Mouse (Mus musculus): ENCODE measurements around the gene Rpl26. TPM values are rescaled to one million over a fixed set of nuclear protein-coding genes. Genes with fewer than 3 reads are reported as not detected.

The Rpl26 gene
- 100 to 1,000 TPM; 894 to 903 TPM for total RNA-seq (2021)
- long read RNA-seq, experiment 1, transcript Rpl26-201 (4 exons, 526 nt): major isoform, 125 of 141 reads
- long read RNA-seq, experiment 1, partial matches to known transcripts: 7 of 141 reads
- long read RNA-seq, experiment 1, other reads (novel, unspliced or antisense): 6 of 141 reads
- long read RNA-seq, experiment 2, transcript Rpl26-201 (4 exons, 526 nt): major isoform, 143 of 159 reads
- long read RNA-seq, experiment 2, partial matches to known transcripts: 6 of 159 reads
- long read RNA-seq, experiment 2, other reads (novel, unspliced or antisense): 9 of 159 reads

DNA sequence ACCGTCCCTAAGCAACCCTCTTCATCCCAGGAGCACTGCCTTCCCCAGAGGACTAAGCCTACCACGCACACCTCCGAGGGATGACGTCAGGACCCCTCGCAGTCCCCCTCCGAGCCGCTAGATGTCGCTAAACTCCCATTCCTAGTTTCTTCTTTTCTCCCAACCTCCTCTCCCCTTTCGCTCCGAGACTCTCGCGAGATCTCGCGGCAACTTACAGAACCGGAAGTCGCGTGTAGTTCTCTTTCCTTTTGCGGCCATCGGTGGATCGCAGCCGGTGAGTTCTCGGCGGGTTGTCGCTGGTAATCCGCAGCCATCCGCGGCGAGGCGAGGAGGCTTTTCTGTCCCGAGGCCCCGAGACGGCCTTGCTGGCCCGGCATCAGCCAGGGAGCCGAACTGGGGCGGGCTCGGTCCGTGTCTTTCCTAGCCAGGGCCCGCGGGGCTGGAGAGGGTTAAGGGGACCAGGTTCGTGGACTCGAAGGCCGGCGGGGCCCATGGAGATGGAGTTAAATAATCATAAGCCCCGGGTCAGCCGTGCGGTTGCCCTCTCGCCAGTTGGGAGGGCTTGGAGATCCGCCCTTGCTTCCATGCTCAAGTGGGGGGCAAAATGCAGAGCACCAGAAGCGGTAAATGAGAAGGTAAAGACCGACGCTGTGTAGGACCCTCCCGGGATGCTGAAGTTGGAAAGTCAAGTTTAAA is at the start of gene Rpl26:
Gene Rpl26 (plus strand): TSS at position 233 of the 696 bp plus-strand sequence.
- peak; percentile 99 for DNase-seq (ENCODE audit: low spot score in 2 of 2)

DNA sequence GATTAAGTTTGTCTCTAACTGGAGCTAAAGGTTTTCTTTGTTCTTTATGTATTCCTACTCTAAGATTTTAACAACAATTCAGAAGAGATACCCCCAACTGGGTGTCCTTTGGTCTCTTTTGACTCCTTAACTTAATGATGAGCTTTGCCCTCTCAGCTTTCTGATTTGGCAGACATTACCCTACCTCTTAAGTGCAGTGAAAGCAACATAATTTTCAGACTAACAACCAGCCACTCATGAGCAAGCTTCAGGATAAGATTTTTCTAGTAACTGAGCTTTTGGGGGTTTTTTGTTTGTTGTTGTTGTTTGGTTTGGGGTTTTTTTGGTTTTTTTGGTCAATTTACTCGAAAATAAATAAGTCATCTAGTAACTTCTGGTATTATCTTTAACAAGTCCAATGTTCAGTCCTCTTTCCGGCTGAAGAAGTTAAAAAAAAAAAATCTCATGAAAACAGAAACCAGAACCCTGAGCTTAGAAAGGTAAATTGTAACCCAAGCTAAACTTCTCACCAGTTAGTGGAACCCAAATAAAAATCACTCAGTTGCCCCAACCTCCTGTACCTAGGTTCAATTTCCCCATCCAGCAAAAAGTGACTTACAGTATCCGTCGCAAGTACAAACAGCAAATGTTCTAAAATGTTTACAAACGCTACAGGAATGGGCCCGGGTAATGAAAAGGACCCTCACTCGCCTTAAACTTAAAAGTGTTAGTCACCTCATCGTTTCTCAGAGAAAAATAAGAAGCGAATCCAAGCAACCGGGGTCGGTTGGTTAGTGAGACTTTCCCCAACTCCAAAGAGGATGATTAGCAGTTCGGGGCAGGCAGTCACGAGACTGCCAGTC is 49.5 kb upstream of the Rpl26 start:
- DNase-seq (ENCODE audit: low spot score in 2 of 2): no peak

DNA sequence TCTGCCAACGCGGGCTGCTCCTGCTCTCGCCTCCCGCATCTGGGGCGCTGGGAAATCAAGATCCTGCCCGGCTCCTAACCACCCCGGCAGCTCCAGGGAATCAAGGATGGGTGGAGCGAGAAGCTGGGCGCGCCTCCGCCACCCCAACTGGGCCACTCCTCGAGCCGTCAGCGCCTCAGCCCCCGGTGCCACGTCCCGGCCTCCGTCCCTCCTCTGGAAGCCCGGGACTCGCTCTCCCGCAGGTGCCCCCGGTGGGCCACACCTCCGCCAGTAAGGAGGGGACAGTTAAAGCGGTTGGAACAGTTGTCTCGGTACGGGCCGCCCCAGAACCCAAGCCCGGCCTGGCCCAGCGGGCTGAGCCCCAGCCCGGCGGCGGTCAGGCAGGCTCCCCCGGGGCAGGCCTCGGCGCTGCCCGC is 48.9 kb upstream of the Rpl26 start:
- peak; percentile 56 to 67 for DNase-seq (ENCODE audit: low spot score in 2 of 2)

DNA sequence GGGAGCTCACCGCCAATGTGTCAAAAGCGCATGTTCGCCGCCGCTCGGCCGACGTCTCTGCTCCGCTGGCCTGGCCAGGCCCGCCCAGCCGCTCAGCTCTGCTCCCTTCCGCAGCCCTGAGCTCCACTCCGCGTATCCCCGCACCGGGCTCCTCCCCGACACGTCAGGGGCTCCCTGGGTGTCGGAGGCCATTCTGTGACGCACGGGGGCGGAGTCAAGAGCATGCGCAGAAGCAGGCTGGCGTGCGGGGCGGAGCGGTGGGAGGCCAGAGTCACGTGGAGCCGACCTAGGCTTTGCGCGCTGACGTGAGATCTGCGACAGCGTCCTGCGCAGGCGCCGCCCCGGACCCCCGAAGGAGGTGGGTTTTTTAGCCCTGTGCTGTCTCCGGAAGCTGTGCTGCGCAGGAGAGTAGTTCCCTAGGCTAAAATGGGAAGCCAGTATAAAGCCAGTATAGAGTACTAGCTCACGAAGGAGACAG is 48.4 kb upstream of the Rpl26 start:
- DNase-seq (ENCODE audit: low spot score in 2 of 2): peak; percentile 100

DNA sequence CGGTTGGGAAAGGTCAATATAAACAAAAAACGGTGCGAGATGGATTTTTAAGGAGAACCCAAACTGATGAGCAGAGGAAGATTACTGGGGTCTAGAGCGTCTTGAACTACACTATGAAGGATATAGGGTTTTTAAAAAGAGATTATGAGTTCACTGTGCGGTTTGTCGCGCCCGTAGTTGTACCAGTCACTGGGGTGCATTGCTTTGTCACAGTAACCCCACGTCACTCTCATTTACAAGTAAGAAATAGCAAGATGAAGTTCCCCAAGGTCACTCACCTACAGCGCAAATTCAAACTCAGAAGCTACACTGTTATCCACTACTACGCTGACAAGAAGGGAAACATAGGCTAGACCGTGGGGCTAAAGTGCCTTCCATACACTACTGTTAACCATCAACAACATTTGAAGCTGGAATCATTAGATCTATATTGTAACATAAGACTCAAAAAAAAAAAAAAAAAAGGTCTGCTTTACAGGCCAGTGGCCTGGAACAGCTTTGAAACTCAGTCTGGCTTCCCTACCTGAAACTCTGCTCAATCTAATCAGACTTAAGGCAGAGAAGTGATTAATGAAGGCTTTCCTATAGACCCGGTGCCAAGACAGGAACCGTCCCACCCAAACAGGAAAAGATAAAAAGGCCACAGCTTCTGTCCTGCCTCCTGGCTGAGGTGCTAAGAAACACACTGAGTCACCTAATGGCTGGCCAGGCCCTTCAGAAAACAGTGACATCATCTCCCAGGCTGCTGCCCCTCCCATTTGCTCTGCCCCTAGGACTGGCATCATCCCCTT is 47.6 kb upstream of the Rpl26 start:
- DNase-seq (ENCODE audit: low spot score in 2 of 2): no peak

DNA sequence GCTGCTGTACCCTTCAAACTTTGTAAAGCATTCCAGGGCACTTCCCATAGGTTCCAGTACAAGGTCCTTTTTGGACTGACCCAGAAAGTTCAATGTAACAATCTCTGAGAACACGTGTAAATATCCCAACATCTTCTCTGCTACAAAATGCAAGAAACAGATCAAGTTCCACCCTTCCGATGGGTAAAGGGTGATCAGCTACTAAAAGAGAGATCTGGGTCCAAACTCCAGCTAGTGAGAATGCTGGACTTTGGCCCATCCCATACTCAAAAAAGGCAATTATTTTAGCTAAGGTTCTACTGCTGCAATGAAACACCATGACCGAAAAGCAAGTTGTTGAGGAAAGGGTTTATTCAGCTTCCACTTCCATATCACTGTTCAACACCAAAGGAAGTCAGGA is 46.8 kb upstream of the Rpl26 start:
- DNase-seq (ENCODE audit: low spot score in 2 of 2): no peak

DNA sequence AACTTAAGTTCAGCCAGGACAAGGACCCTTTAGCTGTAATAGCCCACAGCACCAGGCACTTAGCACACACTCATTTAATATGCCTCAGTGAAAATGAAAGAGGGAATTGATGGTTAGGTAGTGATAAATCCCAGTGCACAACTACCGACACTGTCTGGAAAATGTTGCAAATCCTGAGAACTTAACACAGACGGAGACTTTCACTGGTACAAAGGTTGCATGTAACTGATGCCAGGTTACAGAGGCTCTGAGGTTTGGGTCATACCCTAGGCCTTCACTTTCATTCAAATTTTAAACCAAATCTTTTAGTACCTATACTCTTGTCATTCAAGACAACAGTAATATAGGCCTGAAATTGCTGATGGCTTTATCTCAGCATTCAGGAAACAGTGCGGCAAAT is 44.1 kb upstream of the Rpl26 start:
- DNase-seq (ENCODE audit: low spot score in 2 of 2): no peak

DNA sequence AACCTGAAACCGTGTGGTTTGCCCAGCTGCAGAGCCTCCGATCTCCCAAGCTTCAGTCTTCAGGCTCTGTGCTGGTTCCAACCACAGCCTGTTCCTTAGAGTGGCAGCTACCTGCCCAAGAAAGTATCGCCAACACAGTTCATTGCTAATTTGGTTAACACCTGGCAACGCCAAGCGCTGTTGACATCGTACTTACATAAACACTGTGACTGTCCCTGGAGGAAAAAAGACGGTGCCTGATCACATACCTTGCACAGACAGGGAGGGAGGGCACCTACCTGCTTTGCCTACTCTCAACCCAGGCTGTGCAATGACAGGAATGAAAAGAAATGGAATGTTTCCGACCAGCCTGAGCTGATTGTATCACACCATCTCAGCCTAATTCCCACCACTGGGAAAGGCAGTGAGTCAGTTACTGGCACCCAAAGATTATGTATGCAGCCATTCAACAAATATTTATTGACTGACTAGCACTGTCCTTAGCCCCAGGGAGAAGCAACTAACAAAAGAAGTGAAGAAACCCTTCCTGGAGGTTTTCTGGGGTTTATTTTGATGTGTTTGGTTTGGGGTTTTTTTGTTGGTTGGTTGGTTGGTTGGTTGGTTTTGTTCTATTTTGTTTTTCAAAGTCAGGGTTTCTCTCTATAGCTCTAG is 41.3 kb upstream of the Rpl26 start:
- DNase-seq (ENCODE audit: low spot score in 2 of 2): no peak

DNA sequence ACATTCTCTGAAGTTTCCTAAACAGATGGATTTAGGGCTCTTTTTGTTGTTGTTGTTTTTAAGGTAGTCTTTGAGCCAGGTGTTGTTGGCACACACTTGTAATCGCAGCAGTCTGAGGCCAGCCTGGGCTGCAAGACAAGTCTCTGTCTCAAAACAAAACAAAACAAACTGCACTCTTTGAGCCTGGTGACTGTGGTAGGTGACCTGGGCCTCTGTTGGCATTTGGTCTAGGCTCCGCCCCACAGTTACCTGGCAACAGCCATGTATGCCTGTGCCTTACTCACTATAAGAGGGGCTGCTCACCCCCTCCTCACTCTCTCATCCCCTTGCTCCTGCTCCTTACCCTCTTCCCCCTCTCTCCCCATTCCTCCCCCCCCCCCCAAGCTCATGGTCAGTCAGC is 39.1 kb upstream of the Rpl26 start:
- DNase-seq (ENCODE audit: low spot score in 2 of 2): no peak

DNA sequence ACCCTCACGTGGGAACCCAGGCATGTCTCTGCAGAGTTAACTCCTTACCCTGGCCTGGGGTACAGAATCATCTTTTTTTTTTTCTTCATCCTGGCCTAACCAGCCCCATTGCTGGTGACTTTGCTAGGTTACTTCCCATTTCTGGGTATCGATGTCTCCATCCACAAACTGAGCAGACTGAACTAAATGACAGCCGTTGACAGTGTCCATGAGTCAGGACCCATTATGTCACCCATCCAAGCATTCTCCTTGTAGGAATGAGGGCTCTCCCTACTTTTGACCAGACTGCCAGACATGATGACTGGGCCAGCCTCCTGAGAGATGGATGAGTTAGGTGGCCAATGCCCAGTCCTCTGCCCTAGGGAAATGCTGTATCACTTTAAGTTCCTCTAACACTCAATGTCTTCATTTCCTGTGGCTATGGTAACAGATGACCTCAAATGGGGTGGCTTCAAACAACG is 37.7 kb upstream of the Rpl26 start:
- DNase-seq (ENCODE audit: low spot score in 2 of 2): no peak

DNA sequence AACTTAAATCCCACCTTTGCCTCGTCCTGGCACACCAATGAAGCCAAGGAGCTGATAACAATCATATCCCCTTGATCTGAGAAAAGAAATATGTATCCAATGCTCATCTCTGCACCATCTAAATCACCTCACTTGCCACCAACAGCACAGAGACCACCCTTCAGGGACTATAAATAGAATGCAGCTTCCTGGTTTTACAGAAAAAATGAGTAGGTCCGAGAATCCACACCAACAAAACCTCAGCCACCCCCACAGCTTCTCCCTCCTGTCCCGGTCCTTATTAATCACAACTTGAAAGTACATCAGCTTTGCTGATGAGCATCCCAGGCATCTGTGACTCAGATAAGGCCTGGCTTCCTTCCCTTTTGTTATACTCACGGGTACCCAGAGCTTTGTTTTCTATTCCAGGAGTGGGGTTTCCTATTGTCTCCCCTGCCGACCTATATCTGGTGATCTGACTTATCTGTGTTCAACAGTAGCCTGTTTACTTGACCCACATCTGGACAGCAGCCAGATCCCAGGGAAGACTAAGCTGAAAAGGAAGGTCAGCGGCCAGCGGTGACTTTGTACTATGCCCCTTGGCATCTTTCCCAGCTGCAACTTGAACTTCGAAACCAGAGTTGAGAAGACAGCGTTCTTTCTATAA is 36.7 kb upstream of the Rpl26 start:
- no peak for DNase-seq (ENCODE audit: low spot score in 2 of 2)

DNA sequence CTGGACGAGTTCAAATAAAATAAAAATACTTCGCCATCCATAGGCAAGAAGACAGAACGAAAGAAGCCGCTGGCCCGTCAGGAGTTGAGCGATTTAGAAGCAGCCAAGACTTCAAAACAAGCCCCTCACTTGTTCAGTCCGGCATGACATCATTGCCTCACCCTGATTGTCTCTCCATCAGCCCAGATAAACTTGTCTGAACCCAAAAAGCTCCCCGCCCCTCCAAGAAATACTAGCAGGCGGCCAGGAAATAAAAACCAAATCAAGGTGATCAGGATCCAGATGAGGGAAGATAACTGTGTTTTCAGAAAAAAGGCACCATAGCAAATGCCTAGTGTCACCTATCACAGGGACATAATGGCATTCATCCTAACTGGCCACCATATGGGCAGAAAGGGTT is 30.1 kb upstream of the Rpl26 start:
- no peak for DNase-seq (ENCODE audit: low spot score in 2 of 2)

DNA sequence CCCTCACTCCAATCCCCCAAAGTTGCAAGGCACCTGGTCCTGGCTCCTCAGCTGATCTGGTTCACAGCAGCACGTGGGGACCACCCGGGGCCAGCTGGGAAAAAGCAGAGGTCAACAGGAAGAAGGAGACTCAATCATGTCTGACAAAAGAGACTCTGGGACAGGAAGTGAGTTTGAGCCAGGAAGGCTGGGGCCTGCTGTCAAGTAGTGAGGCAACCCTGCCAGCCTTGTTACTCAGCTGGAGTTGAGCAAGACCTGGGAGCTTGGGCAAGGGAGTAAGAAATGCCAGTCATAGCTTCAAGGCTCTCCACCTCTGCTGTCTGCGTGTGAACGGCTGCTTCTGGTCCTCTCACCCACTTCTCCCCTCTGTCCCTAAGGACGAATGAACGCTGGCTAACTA is 29.6 kb upstream of the Rpl26 start, which contains the start of gene Ndel1:
Gene Ndel1 (minus strand): TSS at position 111 of the 400 bp plus-strand sequence.
- DNase-seq (ENCODE audit: low spot score in 2 of 2): no peak

DNA sequence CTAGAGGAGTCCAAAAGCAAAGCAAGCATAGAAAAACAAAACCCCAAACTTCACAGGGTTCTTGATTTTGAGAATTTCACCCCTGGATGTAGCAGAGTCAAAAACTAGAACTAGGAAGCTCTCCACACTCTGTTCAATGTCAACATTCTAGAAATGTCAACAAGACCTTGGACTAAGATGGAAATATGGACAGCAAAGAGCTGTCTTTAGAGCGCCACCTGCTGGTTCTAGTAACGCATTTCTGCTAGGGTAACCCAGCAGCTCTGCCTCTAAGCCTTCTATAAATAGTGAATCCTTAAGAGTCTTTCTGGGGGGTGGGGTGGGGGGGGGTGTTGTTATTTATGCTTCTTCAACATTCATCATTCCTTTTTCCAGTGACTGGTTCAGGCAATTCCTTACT is 26.5 kb upstream of the Rpl26 start:
- DNase-seq (ENCODE audit: low spot score in 2 of 2): peak; percentile 58 to 63

DNA sequence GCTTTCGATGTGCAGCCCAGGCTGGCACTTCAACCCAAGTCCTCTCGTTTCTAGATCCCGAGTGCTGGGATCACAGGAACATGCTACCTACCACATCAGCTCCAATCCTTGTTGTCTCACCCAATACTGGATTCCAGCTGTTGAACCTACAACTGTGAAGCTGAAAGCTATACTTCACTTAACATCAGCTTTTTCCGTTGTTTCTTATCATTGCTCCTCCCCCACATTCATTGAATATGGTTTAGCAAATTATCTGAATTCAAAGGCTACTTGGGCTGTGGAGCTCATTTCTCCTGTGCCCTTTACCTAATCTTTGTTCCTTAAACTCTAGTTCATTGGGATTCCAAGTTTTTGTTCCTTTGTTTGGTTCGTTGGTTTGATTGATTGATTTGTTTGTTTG is 22.6 kb upstream of the Rpl26 start:
- DNase-seq (ENCODE audit: low spot score in 2 of 2): no peak

DNA sequence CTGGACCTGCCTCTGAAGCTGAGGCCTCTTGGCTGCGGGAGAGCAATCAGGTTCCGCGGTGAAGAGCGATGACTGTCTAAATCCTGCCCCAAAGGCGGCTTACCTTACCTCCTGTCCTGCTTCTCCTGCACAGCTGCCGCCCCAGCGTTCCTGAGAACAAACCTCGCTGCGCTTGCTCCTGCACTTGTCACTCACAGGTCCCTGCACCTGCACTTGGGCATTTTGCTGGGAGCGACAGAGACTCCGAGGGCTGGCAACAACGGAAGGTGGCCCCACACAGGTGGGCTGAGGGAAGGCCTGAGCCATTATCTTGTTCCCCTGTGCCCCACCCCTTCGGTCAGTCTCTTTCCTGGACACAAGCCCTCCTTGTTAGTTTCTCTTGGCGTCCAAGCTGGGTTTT is 19.3 kb upstream of the Rpl26 start:
- DNase-seq (ENCODE audit: low spot score in 2 of 2): no peak

DNA sequence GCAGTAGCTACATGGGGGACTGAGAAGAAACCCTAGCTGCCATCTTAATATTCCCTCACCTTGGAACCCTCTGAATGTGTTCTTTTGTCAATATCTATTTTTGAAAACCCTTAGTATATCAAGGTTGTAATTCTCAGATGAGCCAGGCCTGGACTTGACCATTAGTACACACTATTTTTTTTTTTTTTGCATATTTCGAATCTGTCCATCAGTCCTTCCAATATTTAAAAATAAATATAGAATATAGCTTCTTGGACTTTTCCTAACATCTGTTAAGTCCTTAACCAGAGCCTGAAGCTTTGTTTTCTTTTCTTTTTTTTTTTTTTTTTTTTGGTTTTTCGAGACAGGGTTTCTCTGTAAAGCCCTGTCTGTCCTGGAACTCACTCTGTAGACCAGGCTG is 17.5 kb upstream of the Rpl26 start:
- no peak for DNase-seq (ENCODE audit: low spot score in 2 of 2)

DNA sequence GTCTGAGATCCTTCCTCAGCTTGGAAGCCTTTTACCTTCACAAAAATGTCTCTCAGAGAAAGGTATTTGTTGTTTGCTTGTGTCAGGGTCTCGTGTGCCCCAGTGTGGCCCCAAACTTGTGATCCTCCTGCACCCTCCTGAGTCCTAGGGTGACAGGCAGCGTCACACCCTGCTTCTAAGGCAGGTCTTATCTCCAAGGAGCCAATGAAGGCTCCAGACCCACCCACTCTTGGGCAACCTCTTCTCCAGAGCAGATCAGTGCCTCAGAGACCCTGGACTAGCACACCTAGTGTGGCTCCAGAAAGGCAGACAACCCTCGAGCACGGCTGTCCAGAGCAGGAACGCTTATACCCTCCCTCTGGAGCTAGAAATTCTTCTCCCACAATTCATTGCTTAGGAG is 17.0 kb upstream of the Rpl26 start:
- DNase-seq (ENCODE audit: low spot score in 2 of 2): no peak

DNA sequence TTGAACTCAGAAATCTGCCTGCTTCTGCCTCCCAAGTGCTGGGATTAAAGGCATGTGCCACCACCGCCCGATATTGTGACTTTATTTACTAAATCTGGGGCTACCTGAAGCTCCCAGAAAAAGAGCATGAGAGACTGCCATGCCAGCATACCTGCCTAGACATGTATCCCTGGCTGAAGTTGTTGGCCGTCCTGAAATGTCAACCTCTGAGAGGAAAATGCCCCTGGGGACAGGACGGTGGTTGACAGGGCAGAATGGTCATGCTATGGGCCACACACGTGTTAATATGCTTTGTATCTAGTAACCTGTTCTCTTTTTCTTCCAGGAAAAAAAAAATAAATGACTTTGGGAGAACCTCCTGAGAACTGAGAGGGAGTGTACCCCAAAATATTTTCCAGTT is 15.3 kb upstream of the Rpl26 start:
- no peak for DNase-seq (ENCODE audit: low spot score in 2 of 2)

DNA sequence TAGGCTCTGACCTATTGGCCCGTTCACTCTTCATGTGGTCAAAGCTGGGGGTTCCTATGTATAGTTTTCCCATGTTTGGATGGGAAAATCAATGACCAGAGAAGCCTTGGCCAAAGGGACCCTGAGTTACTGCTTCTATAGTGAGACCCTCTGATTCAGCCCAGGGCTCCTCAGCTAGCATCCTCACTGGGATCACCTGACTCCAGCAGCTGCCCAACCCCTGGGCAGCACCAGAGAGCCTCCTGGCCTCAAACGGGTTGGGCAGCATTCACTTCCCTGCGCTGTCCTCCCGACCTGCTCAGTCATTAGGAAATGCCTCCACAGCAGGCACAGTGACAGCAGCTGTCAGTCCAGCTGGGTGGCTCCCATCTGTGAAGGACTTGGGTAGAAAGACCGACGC is 13.1 kb upstream of the Rpl26 start, which contains the start of gene Rnf222:
Gene Rnf222 (plus strand): TSS at position 301 of the 400 bp plus-strand sequence.
- DNase-seq (ENCODE audit: low spot score in 2 of 2): no peak

Data from left cerebral cortex, adult 18-20 months (tissue).